17 mouse cellular contexts compared by ENCODE assay signal in genomic region chr5:65422803-65423202, GRCm38 (mm10).
"Had no signal": no experiment of that assay in that cellular context is flagged by ENCODE, and none has a peak within 500 bp of the region (broad histone marks: within the 10 kb centered on the region; RNA-seq: fewer than 3 reads in every experiment).

No protein-coding gene starts in this region.

- H3K9ac ChIP-seq: intestine, embryonic 15.5 days; liver, embryonic 13.5 days; liver, postnatal 0 days; lung, embryonic 15.5 days; midbrain, embryonic 12.5 days; neural tube, embryonic 13.5 days had no signal

- H3K27ac ChIP-seq: layer of hippocampus, adult 2 months; left cerebral cortex, adult 2 months; limb, embryonic 10.5 days; liver, embryonic 13.5 days; lung, embryonic 15.5 days; macrophage; midbrain, embryonic 12.5 days; neural tube, embryonic 13.5 days had no signal

- H3K4me1 ChIP-seq: limb, embryonic 10.5 days; lung, embryonic 15.5 days; megakaryocyte, embryonic 14.5 days; midbrain, embryonic 12.5 days; neural tube, embryonic 13.5 days had no signal

- H3K9me3 ChIP-seq: intestine, embryonic 15.5 days; limb, embryonic 10.5 days; liver, embryonic 13.5 days; lung, embryonic 15.5 days; megakaryocyte, embryonic 14.5 days; midbrain, embryonic 12.5 days; neural tube, embryonic 13.5 days had no signal

- ATAC-seq: intestine, embryonic 15.5 days; liver, postnatal 0 days; midbrain, embryonic 16.5 days had no signal

- H3K27me3 ChIP-seq: intestine, embryonic 15.5 days; liver, embryonic 13.5 days; lung, embryonic 15.5 days; megakaryocyte, embryonic 14.5 days; midbrain, embryonic 12.5 days; neural tube, embryonic 13.5 days had no signal

- H3K4me3 ChIP-seq: intestine, embryonic 15.5 days; layer of hippocampus, adult 2 months; left cerebral cortex, adult 2 months; limb, embryonic 10.5 days; liver, embryonic 13.5 days; lung, embryonic 15.5 days; megakaryocyte, embryonic 14.5 days; midbrain, embryonic 12.5 days; neural tube, embryonic 13.5 days had no signal

- DNase-seq: liver, embryonic 13.5 days; liver, postnatal 0 days; lung, postnatal 14 days; right cerebral cortex, adult 18-20 months; right cerebral cortex, postnatal 25 days; thymus, adult 18-20 months; thymus, postnatal 14 days had no signal

- H3K4me2 ChIP-seq: intestine, embryonic 15.5 days; liver, embryonic 13.5 days; lung, embryonic 15.5 days; midbrain, embryonic 12.5 days; neural tube, embryonic 13.5 days had no signal
